Mouse (Mus musculus) liver, embryonic 13.5 days (tissue): ENCODE measurements around the gene Tbc1d22a. TPM values are rescaled to one million over a fixed set of nuclear protein-coding genes. Genes with fewer than 3 reads are reported as not detected.

Source experiments
- ATAC-seq: fragments of 200-750 bp; cut with Nextera tagmentation; 2 replicates; pipeline ENCODE4 v1.8.0; 2017; ENCODE audit warnings: low read depth, mild to moderate bottlenecking, moderate number of reproducible peaks, moderate library complexity
- DNase-seq: peaks from one replicate; pipeline ENCODE4 v3.0.0; 2022
- H3K27ac ChIP-seq: fragments of 300-500 bp; sonication (generic); 2 replicates; pipeline ENCODE4 v1.5.1; 2015; ENCODE audit warnings: moderate library complexity, mild to moderate bottlenecking, inconsistent platforms
- H3K27me3 ChIP-seq: fragments of 300-500 bp; sonication (generic); 2 replicates; pipeline ENCODE4 v1.6.1; 2015; ENCODE audit warnings: mild to moderate bottlenecking, inconsistent platforms
- H3K36me3 ChIP-seq: fragments of 300-500 bp; sonication (generic); 2 replicates; pipeline ENCODE4 v1.6.1; 2015; ENCODE audit warnings: mild to moderate bottlenecking, inconsistent platforms
- H3K4me1 ChIP-seq: fragments of 300-500 bp; sonication (generic); replicated peaks from 2 replicates; pipeline ENCODE4 v1.6.1; 2015; ENCODE audit warnings: inconsistent platforms
- H3K4me2 ChIP-seq: fragments of 300-500 bp; sonication (generic); 2 replicates; pipeline ENCODE4 v1.6.1; 2015; ENCODE audit warnings: inconsistent platforms, mild to moderate bottlenecking, moderate library complexity
- H3K4me3 ChIP-seq: fragments of 300-500 bp; sonication (generic); replicated peaks from 2 replicates; pipeline ENCODE4 v1.5.1; 2015; ENCODE audit warnings: mild to moderate bottlenecking, inconsistent platforms
- H3K9ac ChIP-seq: fragments of 300-500 bp; sonication (generic); 2 replicates; pipeline ENCODE4 v1.6.1; 2015; ENCODE audit warnings: mild to moderate bottlenecking, inconsistent platforms
- H3K9me3 ChIP-seq: fragments of 300-500 bp; sonication (generic); replicated peaks from 2 replicates; pipeline ENCODE4 v1.6.1; 2016; ENCODE audit warnings: inconsistent platforms
- WGBS: fragments of 180-500 bp; shearing (Covaris S2); methylation state at CpG from one replicate; pipeline ENCODE4 v1.1.7; 2015; ENCODE audit not compliant: insufficient replicate concordance; 5-methylcytosine and 5-hydroxymethylcytosine counted together
- polyA plus RNA-seq: library from polyadenylated mRNA; unstranded; fragments of >200 nt; fragmentation: Nextera tagmentation; extraction: Ambion mirVana; gene quantifications from 2 replicates; pipeline ENCODE4 v1.2.1, GENCODE M21; 2015

Gene Tbc1d22a
- polyA plus RNA-seq, 1 experiment from 2014 or later: 7.4 TPM

DNA sequence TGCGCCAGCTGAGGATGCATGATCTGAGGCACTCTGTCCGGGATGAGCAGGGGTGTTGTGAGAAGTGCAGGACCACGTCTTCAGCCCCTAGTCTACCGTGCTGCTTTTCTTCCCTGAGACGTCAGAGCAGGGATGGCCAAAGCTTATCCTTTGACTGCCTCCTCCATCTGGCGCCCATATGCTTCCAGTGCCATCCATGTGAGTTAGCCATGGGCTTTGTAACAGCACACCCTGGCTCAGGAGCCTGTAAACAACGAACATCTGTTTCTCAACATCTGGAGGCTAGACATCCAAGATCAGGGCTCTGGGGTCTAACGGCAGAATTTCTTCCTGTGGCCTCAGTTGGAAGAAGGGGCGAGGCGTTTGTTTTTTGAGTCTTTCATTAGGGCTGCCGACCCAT lies 259.2 kb downstream of the Tbc1d22a start:
- ATAC-seq: no peak
- H3K27ac ChIP-seq: no peak overlapping the region
- H3K4me2 ChIP-seq: no peak overlapping the region
- no peaks in the 10 kb centered on the region for H3K9me3 ChIP-seq
- H3K9ac ChIP-seq: no peak overlapping the region
- no peaks in the 10 kb centered on the region for H3K36me3 ChIP-seq
- H3K4me3 ChIP-seq: no peak overlapping the region
- 61% methylated on average over 11 of the region's 11 CpGs for WGBS
- no peak for DNase-seq
- H3K4me1 ChIP-seq: peaks cover 3% of the 10 kb centered on the region
- H3K27me3 ChIP-seq: no peaks in the 10 kb centered on the region

DNA sequence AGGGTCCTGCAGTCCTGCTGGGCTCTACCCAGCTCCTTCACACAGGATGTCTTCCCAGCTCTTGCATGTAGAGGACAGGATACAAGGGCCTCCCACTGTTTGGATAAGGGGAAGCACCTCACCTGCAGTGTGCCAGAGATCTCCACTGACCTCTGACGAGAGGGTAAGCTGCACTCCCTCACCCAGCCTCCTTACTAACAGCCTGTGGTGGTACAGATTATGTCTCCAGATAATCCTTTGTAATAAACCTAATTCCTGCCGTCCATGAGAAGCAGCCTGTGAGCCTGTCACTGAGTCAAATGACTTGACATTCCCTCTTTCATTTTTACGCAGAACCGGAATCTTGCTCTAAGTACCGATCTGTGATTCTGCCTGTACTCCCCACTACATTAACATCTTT lies 260.7 kb downstream of the Tbc1d22a start:
- H3K27me3 ChIP-seq: no peaks in the 10 kb centered on the region
- 69% methylated on average over 5 of the region's 5 CpGs for WGBS
- no peak overlapping the region for H3K4me2 ChIP-seq
- DNase-seq (no peak), ATAC-seq (no peak)
- H3K4me3 ChIP-seq: no peak overlapping the region
- no peak overlapping the region for H3K27ac ChIP-seq
- H3K9me3 ChIP-seq: no peaks in the 10 kb centered on the region
- H3K36me3 ChIP-seq: no peaks in the 10 kb centered on the region
- no peak overlapping the region for H3K9ac ChIP-seq
- peaks cover 9% of the 10 kb centered on the region for H3K4me1 ChIP-seq

DNA sequence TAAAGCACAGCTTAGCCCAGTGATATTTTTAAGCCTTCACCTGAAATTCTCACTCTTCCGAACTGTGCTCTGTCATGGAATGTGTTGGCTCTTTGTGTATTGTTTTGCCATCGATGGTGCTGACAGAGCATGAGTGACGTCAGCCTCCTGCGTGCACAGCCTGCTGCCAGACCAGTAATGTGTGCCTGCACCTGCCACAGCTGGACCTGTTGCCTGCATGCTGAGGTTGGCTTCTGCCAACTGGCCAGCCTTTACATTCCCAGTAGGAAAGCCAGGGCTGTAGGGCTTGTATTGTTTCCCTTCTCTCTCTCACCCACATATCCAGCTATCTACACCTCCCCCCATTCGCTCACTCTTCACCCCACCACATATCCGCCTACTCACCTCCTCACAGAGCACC lies 262.2 kb downstream of the Tbc1d22a start:
- H3K9ac ChIP-seq: no peak overlapping the region
- H3K9me3 ChIP-seq: no peaks in the 10 kb centered on the region
- DNase-seq: no peak
- no peak for ATAC-seq
- H3K4me2 ChIP-seq: no peak overlapping the region
- 68% methylated on average over 6 of the region's 6 CpGs for WGBS
- no peak overlapping the region for H3K27ac ChIP-seq
- H3K4me3 ChIP-seq: no peak overlapping the region
- peaks cover 9% of the 10 kb centered on the region for H3K4me1 ChIP-seq
- no peaks in the 10 kb centered on the region for H3K27me3 ChIP-seq
- no peaks in the 10 kb centered on the region for H3K36me3 ChIP-seq

DNA sequence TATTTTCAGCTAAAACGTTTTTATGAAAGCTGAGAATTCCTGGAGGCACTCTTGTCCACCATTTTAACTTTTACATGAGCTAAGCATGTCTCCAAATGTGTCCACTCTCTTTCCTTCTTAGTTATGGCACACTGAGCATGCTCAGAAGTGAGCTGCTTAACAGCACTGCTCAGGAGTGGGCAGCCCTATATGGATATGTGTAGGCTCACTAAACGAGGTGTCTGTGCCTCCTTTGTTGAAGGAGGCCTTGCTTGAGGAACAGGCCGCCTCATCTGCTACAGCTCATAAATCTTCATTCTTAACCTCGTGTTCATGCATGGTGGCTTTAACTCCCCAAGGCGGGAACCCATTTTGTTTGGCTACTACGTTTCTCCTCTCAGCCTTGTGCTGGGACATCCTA lies 262.8 kb downstream of the Tbc1d22a start:
- WGBS: 53% methylated on average over 6 of the region's 6 CpGs
- no peaks in the 10 kb centered on the region for H3K36me3 ChIP-seq

DNA sequence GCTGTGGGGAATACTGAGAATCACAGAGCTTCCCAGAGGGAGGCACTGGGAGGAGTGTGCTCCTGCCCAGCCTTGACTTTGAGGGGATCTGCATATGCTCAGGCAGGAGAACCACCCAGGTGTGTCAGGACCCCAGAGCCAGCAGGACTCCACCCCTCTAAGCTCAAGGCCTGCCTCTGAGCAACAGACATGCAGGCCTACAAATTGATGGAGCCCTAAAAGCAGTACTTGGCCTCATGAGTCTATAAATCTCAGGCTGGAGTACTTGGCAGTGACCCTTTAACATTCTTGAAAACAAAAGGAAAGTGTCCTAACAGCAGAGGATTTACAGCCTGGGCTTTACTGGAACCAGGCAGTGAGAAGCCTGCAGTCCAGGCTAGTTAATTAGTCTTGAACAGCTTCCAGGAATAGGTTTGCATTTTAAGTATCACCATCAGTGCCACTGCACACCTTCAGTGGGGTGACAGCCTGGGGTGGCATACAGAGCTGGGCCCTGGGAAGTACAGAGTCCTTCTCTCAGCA lies 263.3 kb downstream of the Tbc1d22a start:
- H3K27ac ChIP-seq: no peak overlapping the region
- no peaks in the 10 kb centered on the region for H3K9me3 ChIP-seq
- H3K4me3 ChIP-seq: no peak overlapping the region
- no peak overlapping the region for H3K9ac ChIP-seq
- H3K27me3 ChIP-seq: no peaks in the 10 kb centered on the region
- no peak overlapping the region for H3K4me2 ChIP-seq
- H3K4me1 ChIP-seq: peaks cover 9% of the 10 kb centered on the region
- no peaks in the 10 kb centered on the region for H3K36me3 ChIP-seq
- ATAC-seq (no peak), DNase-seq (no peak)

More for the DNA sequence above, 262.8 kb downstream of the Tbc1d22a start:
- Histone ChIP-seq H3K4me2 (no peak overlapping the region), H3K27me3 (no peaks in the 10 kb centered on the region), H3K4me3 (no peak overlapping the region), H3K27ac (no peak overlapping the region), H3K9ac (no peak overlapping the region), H3K9me3 (no peaks in the 10 kb centered on the region), H3K4me1 (peaks cover 9% of the 10 kb centered on the region)
- ATAC-seq (no peak), DNase-seq (no peak)

DNA sequence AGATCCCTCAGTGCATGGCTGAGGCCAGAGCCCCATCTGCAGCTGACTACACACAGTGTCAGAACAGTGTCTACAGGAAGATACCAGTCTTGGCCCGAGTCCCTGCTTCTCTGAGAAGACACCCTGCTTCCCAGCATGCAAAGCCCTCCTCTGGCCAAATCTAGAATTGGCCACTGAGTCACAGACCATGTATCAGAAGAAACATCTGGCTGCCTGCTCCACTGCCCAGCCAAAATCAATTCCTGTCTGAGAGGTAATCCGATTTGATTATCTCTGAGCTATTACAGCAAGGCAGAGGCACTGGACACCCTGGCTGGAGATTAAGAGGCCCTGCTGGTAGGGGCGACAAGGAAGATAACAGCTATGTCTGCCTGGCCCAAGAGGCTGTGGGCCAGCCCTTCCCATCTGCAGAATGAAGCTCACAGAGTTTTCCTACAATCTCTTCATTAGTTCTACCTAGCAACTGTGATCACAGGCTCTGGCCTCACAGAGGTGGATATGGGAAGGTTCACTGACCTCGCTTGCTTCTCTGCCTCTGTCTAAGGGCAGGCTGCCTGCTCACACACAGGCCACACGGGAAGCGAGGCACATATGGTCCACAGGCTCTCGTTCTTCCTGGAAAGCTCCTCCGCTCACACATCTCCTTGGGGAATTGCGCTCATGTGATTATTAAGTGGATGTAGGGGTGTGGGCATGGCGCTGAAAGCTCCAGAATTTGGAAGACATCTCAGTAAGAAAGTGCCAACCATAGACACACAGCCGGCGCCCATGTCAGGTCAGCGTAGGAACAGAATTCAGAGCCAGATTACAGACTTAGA lies 264.6 kb downstream of the Tbc1d22a start:
- no peak for DNase-seq
- no peak overlapping the region for H3K9ac ChIP-seq

DNA sequence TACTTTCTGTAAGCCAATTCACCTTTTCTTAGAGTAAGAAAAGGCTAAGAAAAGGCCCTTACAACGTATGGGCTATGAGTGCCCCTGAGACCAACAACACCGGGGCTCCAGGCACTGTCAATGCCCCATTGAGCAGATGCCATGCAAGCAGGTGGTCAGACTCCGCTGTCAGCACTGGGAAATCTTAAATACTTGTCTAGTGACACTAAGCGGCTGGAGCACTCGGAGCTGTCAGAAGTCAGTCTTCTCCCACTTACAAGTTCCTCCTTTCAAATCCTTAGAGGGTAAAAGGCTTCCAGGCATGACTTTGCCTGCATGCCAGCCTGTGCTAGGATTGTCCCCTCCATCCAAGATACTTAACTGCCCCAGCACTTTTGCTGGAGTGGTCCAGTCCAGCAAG lies 268.1 kb downstream of the Tbc1d22a start:
- no peaks in the 10 kb centered on the region for H3K36me3 ChIP-seq
- H3K4me3 ChIP-seq: no peak overlapping the region
- H3K4me2 ChIP-seq: no peak overlapping the region
- DNase-seq (no peak), ATAC-seq (no peak)
- H3K4me1 ChIP-seq: peaks cover 9% of the 10 kb centered on the region
- no peaks in the 10 kb centered on the region for H3K27me3 ChIP-seq
- 76% methylated on average over 5 of the region's 5 CpGs for WGBS
- H3K27ac ChIP-seq: no peak overlapping the region
- H3K9me3 ChIP-seq: no peaks in the 10 kb centered on the region
- no peak overlapping the region for H3K9ac ChIP-seq

More for the DNA sequence above, 264.6 kb downstream of the Tbc1d22a start:
- Histone ChIP-seq H3K9me3 (no peaks in the 10 kb centered on the region), H3K4me2 (no peak overlapping the region), H3K27me3 (no peaks in the 10 kb centered on the region), H3K4me1 (peaks cover 9% of the 10 kb centered on the region), H3K27ac (no peak overlapping the region), H3K4me3 (no peak overlapping the region), H3K36me3 (no peaks in the 10 kb centered on the region)
- WGBS: 62% methylated on average over 13 of the region's 13 CpGs
- 0 out of 2 replicates have a peak, but pooled peaks have one; percentile 18 for ATAC-seq

DNA sequence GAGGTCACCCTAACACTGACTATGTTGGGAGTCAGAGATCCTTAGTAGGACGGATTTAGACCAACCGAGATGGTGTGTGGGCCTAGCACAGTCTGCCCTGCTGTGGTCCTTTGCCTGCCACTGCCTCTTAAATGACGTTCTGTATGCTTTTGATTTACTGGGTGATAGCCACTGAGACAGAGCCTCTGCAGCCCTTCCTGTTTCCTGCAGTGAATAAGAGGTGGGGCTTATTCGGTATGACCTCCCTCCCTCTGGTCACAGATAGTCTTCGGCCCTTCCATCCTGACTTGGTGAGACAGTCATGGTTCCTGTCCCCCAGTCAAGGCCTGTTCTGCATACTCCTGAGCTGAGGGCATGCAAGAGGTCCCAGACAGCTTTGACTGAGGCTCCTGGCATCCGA lies 271.6 kb downstream of the Tbc1d22a start:
- 23% methylated on average over 6 of the region's 6 CpGs for WGBS
- H3K4me1 ChIP-seq: no peaks in the 10 kb centered on the region
- ATAC-seq (no peak), DNase-seq (no peak)
- no peak overlapping the region for H3K4me3 ChIP-seq
- H3K27ac ChIP-seq: no peak overlapping the region
- no peaks in the 10 kb centered on the region for H3K27me3 ChIP-seq
- H3K9ac ChIP-seq: no peak overlapping the region
- no peaks in the 10 kb centered on the region for H3K36me3 ChIP-seq
- no peaks in the 10 kb centered on the region for H3K9me3 ChIP-seq
- no peak overlapping the region for H3K4me2 ChIP-seq

DNA sequence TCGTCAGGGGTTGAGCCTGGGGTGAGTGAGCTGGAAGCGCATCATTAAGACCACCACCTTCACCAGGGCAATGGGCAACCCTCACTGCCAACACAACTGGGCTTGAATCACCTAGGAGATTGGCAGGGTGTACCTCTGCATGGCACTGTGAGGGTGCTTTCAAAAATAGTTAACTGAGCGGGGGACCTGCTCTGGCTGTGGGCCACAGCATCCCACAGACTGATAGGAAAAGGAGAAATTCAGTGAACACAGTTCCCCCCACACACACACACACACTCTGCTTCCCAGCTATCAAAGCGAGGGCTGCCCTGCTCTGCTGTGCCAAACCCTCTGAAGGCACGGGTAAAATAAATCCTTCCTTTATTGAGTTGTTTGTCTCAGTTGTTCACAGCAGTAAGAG lies 273.1 kb downstream of the Tbc1d22a start:
- Histone ChIP-seq H3K9ac (no peak overlapping the region), H3K27ac (no peak overlapping the region), H3K36me3 (no peaks in the 10 kb centered on the region), H3K4me1 (no peaks in the 10 kb centered on the region), H3K4me2 (no peak overlapping the region), H3K9me3 (no peaks in the 10 kb centered on the region), H3K4me3 (no peak overlapping the region), H3K27me3 (no peaks in the 10 kb centered on the region)
- 70% methylated on average over 5 of the region's 5 CpGs for WGBS
- no peak for DNase-seq
- no peak for ATAC-seq

DNA sequence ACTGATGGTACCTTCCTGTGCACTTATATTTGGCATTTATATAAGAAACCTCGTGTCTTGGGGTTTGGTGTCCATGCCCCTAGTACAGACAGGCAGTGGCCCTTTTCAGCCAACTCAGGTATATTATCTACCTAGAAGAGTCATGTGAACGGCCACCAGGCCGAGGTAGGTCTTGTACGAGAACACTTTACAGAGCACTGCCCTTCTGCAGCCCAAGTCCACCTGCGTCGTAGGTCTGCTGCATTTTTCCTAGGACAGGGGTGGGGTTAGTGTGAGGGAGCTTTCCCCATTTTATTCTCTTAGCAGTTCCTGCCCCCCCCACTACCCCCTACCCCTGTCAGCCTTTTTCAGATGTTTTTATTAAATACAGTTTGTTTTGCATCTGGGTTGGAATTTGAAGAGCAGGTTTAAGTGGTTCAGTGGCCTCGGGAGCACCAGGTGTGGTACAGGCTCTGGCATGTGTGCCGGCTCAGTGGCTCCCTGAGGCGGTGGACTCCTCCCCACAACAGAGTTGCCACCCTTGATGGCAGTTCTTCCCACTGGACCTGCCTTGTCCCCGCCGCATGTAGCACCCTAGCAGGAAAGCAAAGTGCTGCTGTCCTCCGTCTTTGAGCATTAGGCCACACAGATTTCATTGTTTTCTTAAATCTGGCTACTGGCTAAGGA lies 277.3 kb downstream of the Tbc1d22a start:
- H3K27me3 ChIP-seq: no peaks in the 10 kb centered on the region
- H3K9me3 ChIP-seq: no peaks in the 10 kb centered on the region
- H3K4me1 ChIP-seq: no peaks in the 10 kb centered on the region
- DNase-seq (no peak), ATAC-seq (no peak)
- H3K27ac ChIP-seq: no peak overlapping the region
- H3K9ac ChIP-seq: no peak overlapping the region
- H3K36me3 ChIP-seq: no peaks in the 10 kb centered on the region
- H3K4me2 ChIP-seq: no peak overlapping the region
- no peak overlapping the region for H3K4me3 ChIP-seq
- 80% methylated on average over 12 of the region's 12 CpGs for WGBS

DNA sequence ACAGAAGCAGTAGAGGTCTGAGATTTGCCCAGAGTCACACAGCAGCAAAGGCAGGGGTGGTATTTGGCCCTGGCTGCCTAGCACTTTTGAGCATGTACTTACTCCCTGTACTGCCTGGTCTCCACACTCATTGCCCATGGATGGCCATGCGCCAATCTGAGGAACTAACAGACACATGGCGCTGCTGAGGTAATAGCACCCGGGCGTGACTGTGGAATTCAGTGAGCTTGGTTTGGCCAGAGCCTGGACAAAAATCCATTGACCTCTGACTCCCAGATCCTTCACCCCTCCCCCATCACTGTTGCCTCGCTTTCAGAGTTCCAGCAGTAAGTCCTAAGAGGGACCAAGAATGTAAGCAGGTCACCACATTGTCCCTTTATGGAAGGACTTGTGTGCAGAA lies 278.4 kb downstream of the Tbc1d22a start:
- Histone ChIP-seq H3K4me1 (no peaks in the 10 kb centered on the region), H3K27ac (no peak overlapping the region), H3K9me3 (no peaks in the 10 kb centered on the region), H3K4me3 (no peak overlapping the region), H3K9ac (no peak overlapping the region), H3K36me3 (no peaks in the 10 kb centered on the region), H3K27me3 (no peaks in the 10 kb centered on the region), H3K4me2 (no peak overlapping the region)
- no peak for ATAC-seq
- 74% methylated on average over 5 of the region's 5 CpGs for WGBS
- DNase-seq: no peak

DNA sequence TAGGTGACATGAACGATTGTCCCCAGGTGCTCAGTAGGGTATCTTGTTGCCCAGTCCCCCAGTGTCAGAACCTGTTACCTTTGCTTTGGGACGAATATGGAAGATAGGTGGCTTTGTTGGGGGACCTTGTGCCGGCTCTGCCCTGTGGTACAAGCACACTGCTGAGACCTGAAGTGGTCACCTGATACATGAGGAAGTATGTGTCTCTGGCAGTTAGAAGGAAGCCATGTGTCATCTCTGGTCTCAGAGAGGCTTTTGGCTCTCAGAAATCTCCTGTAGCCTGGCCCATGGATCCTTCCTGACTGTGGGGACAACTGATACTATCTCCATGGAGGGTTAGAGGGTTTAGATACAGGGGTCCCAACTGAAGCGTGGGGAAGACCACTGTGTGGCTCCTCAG lies 281.9 kb downstream of the Tbc1d22a start:
- 47% methylated on average over 4 of the region's 4 CpGs for WGBS
- Histone ChIP-seq H3K27me3 (no peaks in the 10 kb centered on the region), H3K27ac (no peak overlapping the region), H3K4me2 (no peak overlapping the region), H3K4me3 (no peak overlapping the region), H3K4me1 (no peaks in the 10 kb centered on the region), H3K9ac (no peak overlapping the region), H3K36me3 (no peaks in the 10 kb centered on the region), H3K9me3 (no peaks in the 10 kb centered on the region)
- ATAC-seq (no peak), DNase-seq (no peak)
